Mouse (Mus musculus) c-Kit-positive CD71-negative TER-119-negative erythroid progenitor cells, embryonic 14.5 days (primary cell): ENCODE data around the gene Flg2.

Source experiments
- DNase-seq: peaks from one replicate; pipeline ENCODE4 v3.0.0-alpha.2; 2013; ENCODE audit warnings: low read depth

Gene Flg2

DNA sequence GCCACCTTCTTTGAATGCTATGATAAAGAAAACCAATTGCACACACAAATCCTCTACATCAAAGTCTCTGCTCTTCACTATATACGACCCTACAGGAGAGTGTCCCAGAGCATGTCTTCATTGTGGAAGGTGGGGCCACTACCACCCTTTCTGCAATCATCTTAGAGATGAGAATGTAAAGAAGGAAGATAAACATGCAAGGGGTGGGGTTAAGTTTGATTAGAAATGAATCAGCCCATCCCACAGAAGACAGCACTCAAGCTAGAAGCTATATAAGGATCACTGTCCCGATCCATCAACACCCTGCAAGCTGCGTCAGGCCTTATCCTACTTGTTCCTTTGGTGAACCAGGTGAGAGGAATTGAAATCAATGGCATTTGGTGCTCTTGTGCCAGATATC lies at the start of gene Flg2:
Flg2 (plus strand) TSS at position 301 of the 400 bp plus-strand sequence.
- no peak for DNase-seq

DNA sequence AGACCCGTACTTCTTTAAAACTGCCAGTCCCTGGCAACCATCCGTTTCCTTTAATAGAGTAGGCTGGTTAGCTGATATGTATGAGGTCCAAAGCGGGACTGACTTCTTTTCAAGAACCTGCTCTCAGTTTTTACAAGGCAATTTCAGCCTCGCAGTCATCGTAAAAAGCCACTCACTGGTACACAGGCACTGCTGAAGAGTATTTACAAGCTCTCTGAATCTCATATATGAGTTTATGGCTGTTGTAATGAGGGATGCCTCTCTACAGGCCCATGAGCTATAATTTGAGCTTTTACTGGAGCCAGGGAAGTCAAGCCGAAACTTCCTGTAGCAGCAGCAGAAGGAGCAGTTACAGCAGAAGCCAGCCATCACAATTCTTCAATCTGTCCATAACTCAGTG lies 34.6 kb upstream of the Flg2 start:
- DNase-seq: no peak

DNA sequence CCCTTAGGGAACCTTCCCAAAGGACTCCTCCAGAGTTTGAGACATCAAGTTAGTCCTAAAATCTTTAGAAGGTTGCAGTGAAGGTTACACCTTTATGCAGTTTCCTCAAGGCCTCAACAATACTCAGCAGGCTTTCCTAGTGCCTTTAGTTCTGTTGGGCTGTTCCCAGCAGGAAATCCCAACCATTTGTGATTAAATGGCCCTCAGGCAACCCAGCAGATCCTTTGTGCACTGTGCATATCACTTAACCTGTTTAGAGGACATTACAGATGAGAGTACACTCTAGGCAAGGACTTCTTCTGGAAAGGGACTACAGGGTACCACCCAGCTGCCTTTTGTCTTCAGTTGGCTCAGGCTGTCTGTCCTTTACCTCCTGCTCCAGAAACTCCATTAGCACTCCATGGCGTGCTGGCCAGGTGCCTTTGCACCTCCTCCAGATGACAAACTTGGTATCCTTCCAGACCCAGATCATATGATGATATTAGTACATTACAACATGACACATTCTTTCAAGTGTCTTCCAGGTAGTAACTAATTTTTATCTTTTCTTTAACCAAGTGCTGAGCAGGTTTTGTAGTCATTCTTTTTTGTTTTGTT lies 34.0 kb upstream of the Flg2 start:
- DNase-seq: no peak

DNA sequence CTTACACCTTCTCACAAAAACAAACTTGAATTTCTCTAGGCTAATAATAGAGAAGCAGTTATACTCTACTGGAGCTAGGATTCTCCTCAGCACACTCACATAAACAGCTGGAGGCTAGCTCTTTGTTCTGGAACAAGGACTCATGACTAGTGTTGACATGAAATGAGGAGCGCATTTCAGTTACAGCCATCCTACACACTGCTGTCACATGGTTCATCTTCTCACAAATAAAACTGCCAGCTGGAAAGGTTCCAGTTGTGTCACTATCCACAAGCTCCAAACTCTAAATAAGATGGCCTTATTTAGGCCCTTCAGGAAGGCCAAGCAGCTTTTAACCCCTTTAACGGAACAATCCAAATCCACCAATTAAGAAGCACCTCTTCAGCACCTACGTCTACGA lies 16.2 kb upstream of the Flg2 start:
- no peak for DNase-seq

DNA sequence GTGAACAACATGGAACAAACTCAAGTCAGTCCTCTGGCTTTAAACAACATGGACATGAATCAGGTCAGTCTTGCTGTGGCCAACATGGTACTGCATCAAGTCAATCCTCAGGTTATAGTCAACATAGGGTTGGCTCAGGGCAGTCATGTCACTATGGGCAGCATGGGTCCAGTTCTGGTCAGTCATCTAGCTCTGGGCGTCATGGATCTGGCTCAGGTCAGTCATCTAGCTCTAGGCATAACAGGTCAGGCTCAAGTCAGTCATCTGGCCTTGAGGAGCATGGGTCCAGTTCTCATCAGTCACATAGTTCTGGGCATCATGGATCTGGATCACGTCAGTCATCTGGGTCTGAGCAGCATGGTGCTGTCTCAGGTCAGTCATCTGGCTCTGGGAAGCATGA lies 4.9 kb downstream of the Flg2 start:
- no peak for DNase-seq

DNA sequence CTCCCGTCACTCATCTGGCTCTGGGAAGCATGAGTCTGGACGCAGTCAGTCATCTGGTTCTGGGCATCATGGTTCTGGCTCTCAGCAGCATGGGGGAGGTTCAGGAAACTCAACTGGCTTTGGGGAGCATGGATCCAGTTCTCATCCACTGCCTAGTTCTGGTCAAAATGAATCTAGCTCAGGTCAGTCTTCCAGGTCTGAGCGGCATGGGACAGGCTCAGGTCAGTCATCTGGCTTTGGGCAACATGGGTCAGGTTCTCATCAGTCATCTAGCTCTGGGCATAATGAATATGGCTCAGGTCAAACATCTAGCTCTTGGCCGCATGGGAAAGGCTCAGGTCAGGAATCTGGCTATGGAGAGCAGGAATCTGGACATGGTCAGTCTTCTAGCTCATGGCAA lies 5.4 kb downstream of the Flg2 start:
- DNase-seq: no peak
